Mouse (Mus musculus) kidney, adult 2 months (tissue): ENCODE measurements at regions not wholly inside any gene's neighbourhood (a gene's known extent, or its start where the extent isn't known, plus 50 kb on each side); places are given as distances from the start of the nearest gene placed in this dataset.

Source experiments
- DNase-seq: peaks from one replicate; pipeline ENCODE4 v3.0.0; 2021
- H3K27ac ChIP-seq: fragments of 200-500 bp; 2 replicates; pipeline ENCODE4 v1.5.1; 2012; ENCODE audit warnings: low read depth, low read length, control low read depth, inconsistent platforms; ENCODE audit not compliant: insufficient read depth
- H3K27me3 ChIP-seq: fragments of 200-500 bp; replicated peaks from 2 replicates; pipeline ENCODE4 v1.6.1; 2012; ENCODE audit warnings: mild to moderate bottlenecking, moderate library complexity, low read length, inconsistent platforms; ENCODE audit not compliant: control insufficient read depth, insufficient read depth
- H3K36me3 ChIP-seq: fragments of 200-500 bp; 2 replicates; pipeline ENCODE4 v1.6.1; 2012; ENCODE audit warnings: mild to moderate bottlenecking, moderate library complexity, low read length, inconsistent platforms; ENCODE audit not compliant: control insufficient read depth, insufficient read depth
- H3K4me1 ChIP-seq: fragments of 200-500 bp; 2 replicates; pipeline ENCODE4 v1.6.1; 2011; ENCODE audit warnings: low read length; ENCODE audit not compliant: control insufficient read depth, insufficient read depth
- H3K4me3 ChIP-seq: fragments of 200-500 bp; 2 replicates; pipeline ENCODE4 v1.5.1; 2011; ENCODE audit warnings: mild to moderate bottlenecking, low read depth, low read length, control low read depth; ENCODE audit not compliant: insufficient read depth
- CTCF ChIP-seq: fragments of 200-500 bp; conservative IDR thresholded peaks from 2 replicates; pipeline ENCODE4 v1.5.1; 2011; ENCODE audit warnings: low read depth, mild to moderate bottlenecking, control low read depth, low read length, moderate library complexity, mixed read lengths; ENCODE audit not compliant: insufficient read depth, insufficient read length
- POLR2A ChIP-seq: fragments of 200-500 bp; IDR thresholded peaks from one replicate; pipeline ENCODE4 v1.6.1; 2011; ENCODE audit warnings: low read depth, low read length, control low read depth
- WGBS: fragments of 180-500 bp; shearing (Covaris S2); methylation state at CpG from one replicate; pipeline ENCODE4 v1.1.7; 2018; 5-methylcytosine and 5-hydroxymethylcytosine counted together

DNA sequence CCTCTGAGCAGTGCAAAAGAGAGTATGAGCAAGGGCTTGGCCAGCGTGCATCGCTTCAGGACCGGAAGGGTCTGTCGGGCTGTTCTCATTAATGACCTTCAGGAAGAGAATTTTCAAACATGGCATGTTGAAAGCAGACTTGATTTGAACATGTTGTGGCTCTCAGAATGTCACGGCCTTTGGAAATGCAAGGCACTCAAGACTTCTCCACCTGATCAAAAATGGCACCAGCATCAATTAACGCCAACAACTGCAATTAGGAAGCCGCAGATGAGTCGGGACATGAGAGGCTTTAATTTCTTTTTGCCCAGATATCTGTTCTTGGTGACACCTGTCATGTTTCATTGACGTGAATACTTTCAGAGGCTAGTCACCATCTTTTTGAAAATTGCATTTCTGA, 396.5 kb downstream of the Rnd3 start:
- H3K4me3 ChIP-seq, result no peak overlapping the region
- 80% methylated on average over 9 of the region's 9 CpGs for WGBS
- DNase-seq, result no peak
- H3K27me3 ChIP-seq, result no peaks in the 10 kb centered on the region
- no peak overlapping the region for H3K27ac ChIP-seq
- no peak for TF ChIP-seq POLR2A
- TF ChIP-seq CTCF, result no peak
- no peaks in the 10 kb centered on the region for H3K4me1 ChIP-seq
- no peaks in the 10 kb centered on the region for H3K36me3 ChIP-seq

DNA sequence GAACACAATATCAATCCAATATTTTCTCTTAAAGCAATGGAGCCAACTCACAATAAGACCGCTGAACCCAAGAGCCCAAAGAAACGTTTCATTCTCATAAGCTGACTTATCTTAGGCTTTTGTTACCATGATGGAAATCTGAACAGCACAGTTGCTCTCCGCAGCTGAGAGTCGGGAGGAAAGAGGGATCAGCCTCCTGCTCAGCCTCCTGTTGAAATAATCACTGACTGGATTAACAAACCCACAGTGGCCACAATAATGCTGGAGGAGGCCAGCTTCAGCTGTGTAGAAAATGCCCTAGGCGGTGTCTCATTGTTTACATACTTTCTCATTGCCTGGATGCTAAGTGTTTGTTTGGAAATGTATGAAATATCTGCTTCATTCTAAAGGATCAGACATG, 398.1 kb downstream of the Rnd3 start:
- Histone ChIP-seq H3K4me3 (no peak overlapping the region), H3K36me3 (no peaks in the 10 kb centered on the region), H3K27ac (no peak overlapping the region), H3K4me1 (no peaks in the 10 kb centered on the region), H3K27me3 (no peaks in the 10 kb centered on the region)
- no peak for TF ChIP-seq POLR2A
- no peak for TF ChIP-seq CTCF
- WGBS, result 80% methylated on average over 5 of the region's 5 CpGs
- no peak for DNase-seq

DNA sequence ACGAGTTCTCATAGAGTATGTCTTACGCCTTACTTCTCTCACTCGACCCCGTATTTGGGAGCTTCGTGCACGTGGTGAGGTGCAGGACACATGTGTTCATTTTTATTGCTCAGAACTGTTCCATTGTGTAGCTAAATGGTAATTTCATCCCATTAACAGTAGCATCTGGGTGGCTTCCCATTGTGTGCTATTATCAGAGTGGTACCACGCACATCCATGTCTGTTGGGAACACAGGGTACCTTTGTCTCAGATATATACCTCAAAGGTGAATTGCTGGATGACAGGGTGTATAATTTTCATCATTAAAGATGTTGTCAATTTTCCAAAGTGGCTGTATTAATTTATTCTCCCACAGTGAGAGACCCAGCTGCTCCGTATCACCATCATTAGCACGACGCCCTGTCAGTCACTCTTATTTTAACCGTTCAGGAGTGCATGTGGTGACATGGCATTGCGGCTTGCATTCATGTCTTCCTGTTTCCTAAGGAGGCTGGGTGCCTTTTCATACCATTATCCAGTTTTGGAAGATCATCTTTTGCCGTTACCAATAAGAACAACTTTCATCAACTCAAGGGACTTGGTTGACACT, 404.2 kb downstream of the Rnd3 start:
- H3K36me3 ChIP-seq, result no peaks in the 10 kb centered on the region
- WGBS, result 94% methylated on average over 13 of the region's 13 CpGs
- TF ChIP-seq POLR2A, result no peak
- no peak for TF ChIP-seq CTCF
- no peaks in the 10 kb centered on the region for H3K4me1 ChIP-seq
- no peak overlapping the region for H3K27ac ChIP-seq
- H3K4me3 ChIP-seq, result no peak overlapping the region
- H3K27me3 ChIP-seq, result no peaks in the 10 kb centered on the region
- DNase-seq, result no peak

DNA sequence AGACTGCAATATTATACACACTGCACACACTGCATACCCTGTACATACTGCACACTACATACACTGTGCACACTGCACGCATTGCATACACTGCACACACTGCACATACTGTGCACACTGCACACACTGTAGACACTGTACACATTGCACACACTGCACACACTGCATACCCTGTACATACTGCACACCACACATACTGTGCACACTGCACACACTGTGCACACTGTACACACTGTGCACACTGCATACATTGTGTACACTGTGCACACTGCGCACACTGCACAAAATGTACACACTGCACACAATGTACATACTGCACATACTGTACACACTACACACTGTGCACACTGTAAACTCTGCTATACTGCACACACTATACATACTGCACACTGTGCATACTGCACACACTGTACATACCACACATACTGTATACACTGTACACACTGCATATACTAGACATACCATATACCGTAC, 405.1 kb downstream of the Rnd3 start:
- WGBS, result 97% methylated on average over 3 of the region's 3 CpGs
- no peak for TF ChIP-seq CTCF
- no peak for TF ChIP-seq POLR2A
- no peak overlapping the region for H3K27ac ChIP-seq

DNA sequence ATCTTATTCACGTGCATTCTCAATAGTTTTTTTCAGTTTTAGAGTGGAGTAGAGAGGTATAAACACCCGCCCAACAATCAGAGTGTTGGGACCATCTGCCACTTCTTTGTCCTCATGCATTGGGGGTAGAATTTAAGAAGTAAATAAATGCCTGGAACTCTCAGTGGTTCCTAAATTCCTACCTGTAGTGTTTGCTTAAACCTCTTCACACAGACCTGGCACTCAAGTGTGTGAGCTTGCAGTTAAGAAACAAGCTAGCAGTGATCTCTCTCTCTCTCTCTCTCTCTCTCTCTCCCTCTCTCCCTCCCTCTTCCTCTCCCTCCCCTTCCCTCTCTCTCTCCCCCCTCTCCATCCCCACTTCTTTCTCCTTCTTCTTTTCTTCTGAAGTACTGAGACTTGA, 406.5 kb downstream of the Rnd3 start:
- Histone ChIP-seq H3K27me3 (no peaks in the 10 kb centered on the region; the same call in 1 of the 2 replicates), H3K4me1 (no peaks in the 10 kb centered on the region), H3K4me3 (no peak overlapping the region), H3K36me3 (no peaks in the 10 kb centered on the region), H3K27ac (no peak overlapping the region)
- DNase-seq, result no peak
- WGBS, result 75% methylated on average over 2 of the region's 2 CpGs
- no peak for TF ChIP-seq POLR2A
- no peak for TF ChIP-seq CTCF

More for the DNA sequence above, 405.1 kb downstream of the Rnd3 start:
- Histone ChIP-seq H3K36me3 (no peaks in the 10 kb centered on the region), H3K27me3 (no peaks in the 10 kb centered on the region), H3K4me1 (no peaks in the 10 kb centered on the region), H3K4me3 (no peak overlapping the region)
- no peak for DNase-seq

DNA sequence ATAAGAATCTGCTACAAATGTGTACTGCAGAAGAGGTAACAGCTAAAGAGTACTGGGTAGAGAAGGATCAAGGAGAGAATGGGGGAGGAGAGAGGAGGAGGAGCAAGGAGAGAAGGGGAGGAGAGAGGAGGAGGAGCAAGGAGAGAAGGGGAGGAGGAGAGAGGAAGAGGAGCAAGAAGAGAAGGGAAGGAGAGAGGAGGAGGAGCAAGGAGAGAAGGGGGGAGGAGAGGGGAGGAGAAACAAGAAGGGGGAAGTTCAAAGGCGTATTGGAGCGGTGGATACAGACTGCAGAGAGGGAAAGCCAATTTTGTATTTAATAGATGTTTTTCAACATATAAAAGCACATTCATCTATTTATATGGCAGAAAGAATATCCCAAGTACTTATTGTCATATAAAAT, 407.6 kb downstream of the Rnd3 start:
- 90% methylated on average over 2 of the region's 2 CpGs for WGBS
- no peaks in the 10 kb centered on the region for H3K4me1 ChIP-seq
- no peaks in the 10 kb centered on the region; the same call in 1 of the 2 replicates for H3K27me3 ChIP-seq
- no peak for DNase-seq
- TF ChIP-seq POLR2A (no peak), CTCF (no peak)
- no peak overlapping the region for H3K27ac ChIP-seq
- no peak overlapping the region for H3K4me3 ChIP-seq
- H3K36me3 ChIP-seq, result no peaks in the 10 kb centered on the region

DNA sequence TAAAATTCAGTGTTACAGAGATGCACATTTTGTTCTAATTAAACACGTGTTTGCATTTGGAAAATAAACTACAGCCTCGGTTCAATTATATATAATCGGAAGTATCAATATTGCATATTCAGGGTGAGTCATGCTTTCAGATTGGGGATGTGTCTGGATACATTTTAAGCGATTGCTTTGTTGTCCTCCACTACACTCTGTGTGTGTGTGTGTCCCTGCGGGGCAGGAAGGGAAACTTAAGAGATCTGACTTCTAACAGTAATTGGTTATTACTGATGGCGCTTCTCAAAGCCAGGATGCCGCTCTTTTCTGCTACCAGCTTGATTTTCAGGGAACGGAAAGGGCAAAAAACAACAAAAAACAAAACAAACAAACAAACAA, 409.3 kb downstream of the Rnd3 start:
- TF ChIP-seq POLR2A (no peak), CTCF (no peak)
- DNase-seq, result no peak
- Histone ChIP-seq H3K27ac (no peak overlapping the region), H3K36me3 (no peaks in the 10 kb centered on the region), H3K4me3 (no peak overlapping the region), H3K27me3 (no peaks in the 10 kb centered on the region; the same call in 1 of the 2 replicates), H3K4me1 (no peaks in the 10 kb centered on the region)
- 77% methylated on average over 8 of the region's 8 CpGs for WGBS
